Mouse (Mus musculus) embryo, embryonic 11 days (tissue): ENCODE data around the gene Eif2ak4.

Experiments
- DNase-seq: peaks from one replicate; pipeline ENCODE4 v3.0.0-alpha.2; 2015

Gene Eif2ak4

GRCm38 (mm10) chr2:118466601-118467000 is 78.2 kb downstream of the Eif2ak4 start:
- DNase-seq, result no peak

- no peak for DNase-seq
Observed at GRCm38 (mm10) chr2:118468354-118468753, 79.9 kb downstream of the Eif2ak4 start.

GRCm38 (mm10) chr2:118478833-118479549 is 90.6 kb downstream of the Eif2ak4 start:
- DNase-seq, result no peak

- DNase-seq, result peak; percentile 99
Observed at GRCm38 (mm10) chr2:118479550-118479909, 91.1 kb downstream of the Eif2ak4 start, which contains the start of gene Srp14. Gene Srp14, minus strand, starts transcription at chr2:118479711.

- no peak for DNase-seq
Observed at GRCm38 (mm10) chr2:118480886-118481285, 92.5 kb downstream of the Eif2ak4 start.

- DNase-seq, result no peak
Observed at GRCm38 (mm10) chr2:118483032-118483431, 94.6 kb downstream of the Eif2ak4 start.

- no peak for DNase-seq
Observed at GRCm38 (mm10) chr2:118484386-118484898, 96.0 kb downstream of the Eif2ak4 start.

GRCm38 (mm10) chr2:118485415-118485814 is 97.0 kb downstream of the Eif2ak4 start:
- no peak for DNase-seq

GRCm38 (mm10) chr2:118486933-118487332 is 98.5 kb downstream of the Eif2ak4 start:
- DNase-seq, result peak; percentile 76

GRCm38 (mm10) chr2:118487806-118488205 is 99.4 kb downstream of the Eif2ak4 start:
- DNase-seq, result no peak

- DNase-seq, result no peak
Observed at GRCm38 (mm10) chr2:118490241-118491091, 102.0 kb downstream of the Eif2ak4 start.

- no peak for DNase-seq
Observed at GRCm38 (mm10) chr2:118491281-118491731, 102.9 kb downstream of the Eif2ak4 start.

GRCm38 (mm10) chr2:118491741-118492395 is 103.5 kb downstream of the Eif2ak4 start:
- DNase-seq, result no peak

- DNase-seq, result no peak
Observed at GRCm38 (mm10) chr2:118495024-118495423, 106.6 kb downstream of the Eif2ak4 start.

- DNase-seq, result no peak
Observed at GRCm38 (mm10) chr2:118497890-118498289, 109.5 kb downstream of the Eif2ak4 start.

- DNase-seq, result no peak
Observed at GRCm38 (mm10) chr2:118498476-118498875, 110.1 kb downstream of the Eif2ak4 start.

- DNase-seq, result no peak
Observed at GRCm38 (mm10) chr2:118499135-118499961, 110.9 kb downstream of the Eif2ak4 start.

- no peak for DNase-seq
Observed at GRCm38 (mm10) chr2:118500191-118500590, 111.8 kb downstream of the Eif2ak4 start.

- no peak for DNase-seq
Observed at GRCm38 (mm10) chr2:118507126-118507525, 118.7 kb downstream of the Eif2ak4 start.

GRCm38 (mm10) chr2:118509688-118510446 is 121.4 kb downstream of the Eif2ak4 start:
- DNase-seq, result no peak
